Mouse (Mus musculus) intestine, embryonic 15.5 days (tissue): Measurements from ENCODE around the gene Pmpca. TPM values are rescaled to one million over a fixed set of nuclear protein-coding genes. Genes with fewer than 3 reads are reported as not detected.
A peak's percentile ranks its signal among the peaks of the same experiment; 100 is the strongest.

Source experiments
- ATAC-seq: fragments of 200-750 bp; cut with Nextera tagmentation; 2 replicates; pipeline ENCODE4 v1.8.0; 2017; ENCODE audit warnings: moderate TSS enrichment, moderate library complexity
- H3K27ac ChIP-seq: fragments of 300-500 bp; sonication (generic); 2 replicates; pipeline ENCODE4 v1.5.1; 2015; ENCODE audit warnings: mild to moderate bottlenecking, inconsistent platforms
- H3K27me3 ChIP-seq: fragments of 300-500 bp; sonication (generic); replicated peaks from 2 replicates; pipeline ENCODE4 v1.6.1; 2015; ENCODE audit warnings: inconsistent platforms
- H3K36me3 ChIP-seq: fragments of 300-500 bp; sonication (generic); 2 replicates; pipeline ENCODE4 v1.6.1; 2015; ENCODE audit warnings: inconsistent platforms
- H3K4me1 ChIP-seq: fragments of 300-500 bp; sonication (generic); replicated peaks from 2 replicates; pipeline ENCODE4 v1.6.1; 2015; ENCODE audit warnings: inconsistent platforms
- H3K4me2 ChIP-seq: fragments of 300-500 bp; sonication (generic); replicated peaks from 2 replicates; pipeline ENCODE4 v1.6.1; 2015; ENCODE audit warnings: mild to moderate bottlenecking, inconsistent platforms
- H3K4me3 ChIP-seq: fragments of 300-500 bp; sonication (generic); replicated peaks from 2 replicates; pipeline ENCODE4 v1.5.1; 2015; ENCODE audit warnings: inconsistent platforms
- H3K9ac ChIP-seq: fragments of 300-500 bp; sonication (generic); 2 replicates; pipeline ENCODE4 v1.6.1; 2015; ENCODE audit warnings: inconsistent platforms
- H3K9me3 ChIP-seq: fragments of 300-500 bp; sonication (generic); 2 replicates; pipeline ENCODE4 v1.6.1; 2016; ENCODE audit warnings: inconsistent platforms
- WGBS: fragments of 180-500 bp; shearing (Covaris S2); methylation state at CpG from one replicate; pipeline ENCODE4 v1.1.7; 2015; 5-methylcytosine and 5-hydroxymethylcytosine counted together
- polyA plus RNA-seq: library from polyadenylated mRNA; unstranded; fragments of >200 nt; fragmentation: Nextera tagmentation; extraction: Ambion mirVana; gene quantifications from 2 replicates; pipeline ENCODE4 v1.2.1, GENCODE M21; 2015

Pmpca gene
- 101 and 105 TPM in 2 replicates for polyA plus RNA-seq

GRCm38 (mm10) chr2:26389154-26389690 lies at the start of gene Pmpca, which contains the start of gene Entr1:
TSS of gene Pmpca (plus strand) at chr2:26389339.
TSS of gene Entr1 (minus strand) at chr2:26389316.
- peaks cover 14% of the 10 kb centered on the region for H3K4me1 ChIP-seq
- H3K36me3 ChIP-seq, result peaks cover 63% of the 10 kb centered on the region
- no peaks in the 10 kb centered on the region for H3K27me3 ChIP-seq
- H3K4me2 ChIP-seq, result peak within 1 kb of the TSS; percentile 95
- peak within 1 kb of the TSS; percentile 97 for H3K9ac ChIP-seq
- ATAC-seq, result peak; percentile 95
- no peaks in the 10 kb centered on the region for H3K9me3 ChIP-seq
- WGBS, result under 1% methylated on average over 56 of the region's 60 CpGs
- H3K27ac ChIP-seq, result peak within 1 kb of the TSS; percentile 81
- peak within 1 kb of the TSS; percentile 97 for H3K4me3 ChIP-seq

- 72% methylated on average over 2 of the region's 2 CpGs for WGBS
- no peaks in the 10 kb centered on the region for H3K27me3 ChIP-seq
- ATAC-seq, result peak; percentile 3; the same call in 1 of the 2 replicates
- H3K4me1 ChIP-seq, result peaks cover 23% of the 10 kb centered on the region
- H3K9ac ChIP-seq, result no peak overlapping the region
- H3K9me3 ChIP-seq, result no peaks in the 10 kb centered on the region
- H3K4me2 ChIP-seq, result 0 out of 2 replicates have a peak overlapping the region, but pooled peaks have one; percentile 1
- H3K36me3 ChIP-seq, result peaks cover 18% of the 10 kb centered on the region
- peak overlapping the region; percentile 74 for H3K27ac ChIP-seq
- no peak overlapping the region for H3K4me3 ChIP-seq
These were observed 47.6 kb upstream of the Pmpca start for GRCm38 (mm10) chr2:26341510-26341981.

GRCm38 (mm10) chr2:26342044-26342443 lies 47.1 kb upstream of the Pmpca start:
- 33% methylated on average over 10 of the region's 10 CpGs for WGBS
- H3K27me3 ChIP-seq, result no peaks in the 10 kb centered on the region
- H3K36me3 ChIP-seq, result peaks cover 22% of the 10 kb centered on the region
- H3K27ac ChIP-seq, result peak overlapping the region; percentile 74
- H3K4me2 ChIP-seq, result peak overlapping the region; percentile 31; the same call in 1 of the 2 replicates
- H3K9ac ChIP-seq, result no peak overlapping the region
- ATAC-seq, result peak; percentile 78
- H3K4me1 ChIP-seq, result peaks cover 23% of the 10 kb centered on the region
- no peaks in the 10 kb centered on the region for H3K9me3 ChIP-seq
- H3K4me3 ChIP-seq, result no peak overlapping the region

- H3K27me3 ChIP-seq, result no peaks in the 10 kb centered on the region
- no peak overlapping the region for H3K9ac ChIP-seq
- no peaks in the 10 kb centered on the region for H3K9me3 ChIP-seq
- peak overlapping the region; percentile 31 for H3K4me2 ChIP-seq
- peak; percentile 19; the same call in 1 of the 2 replicates for ATAC-seq
- H3K4me3 ChIP-seq, result no peak overlapping the region
- peaks cover 23% of the 10 kb centered on the region for H3K4me1 ChIP-seq
- H3K36me3 ChIP-seq, result peaks cover 22% of the 10 kb centered on the region
- H3K27ac ChIP-seq, result peak overlapping the region; percentile 74
- WGBS, result 51% methylated on average over 11 of the region's 11 CpGs
These were observed 46.3 kb upstream of the Pmpca start for GRCm38 (mm10) chr2:26342609-26343490.

GRCm38 (mm10) chr2:26348241-26348640 lies 40.9 kb upstream of the Pmpca start:
- no peak overlapping the region for H3K4me2 ChIP-seq
- peaks cover 11% of the 10 kb centered on the region for H3K36me3 ChIP-seq
- peak overlapping the region; percentile 37 for H3K27ac ChIP-seq
- ATAC-seq, result no peak
- H3K9ac ChIP-seq, result no peak overlapping the region
- WGBS, result 42% methylated on average over 6 of the region's 6 CpGs
- no peaks in the 10 kb centered on the region for H3K9me3 ChIP-seq
- H3K4me1 ChIP-seq, result peaks cover 22% of the 10 kb centered on the region
- H3K4me3 ChIP-seq, result no peak overlapping the region
- no peaks in the 10 kb centered on the region for H3K27me3 ChIP-seq

GRCm38 (mm10) chr2:26351358-26352290 lies 37.5 kb upstream of the Pmpca start, which contains the start of gene Dnlz:
TSS of gene Dnlz (minus strand) at chr2:26352110.
- Histone ChIP-seq H3K4me3 (peak within 1 kb of the TSS; percentile 72), H3K9me3 (no peaks in the 10 kb centered on the region), H3K27me3 (no peaks in the 10 kb centered on the region), H3K36me3 (peaks cover 4% of the 10 kb centered on the region; the same call in 1 of the 2 replicates), H3K4me1 (peaks cover 21% of the 10 kb centered on the region), H3K9ac (peak within 1 kb of the TSS; percentile 89), H3K27ac (peak within 1 kb of the TSS; percentile 89), H3K4me2 (peak within 1 kb of the TSS; percentile 98)
- 3% methylated on average over 62 of the region's 62 CpGs for WGBS
- peak; percentile 90 for ATAC-seq

- H3K9ac ChIP-seq, result peak overlapping the region; percentile 85
- H3K4me3 ChIP-seq, result peak overlapping the region; percentile 72
- peak; percentile 65 for ATAC-seq
- peaks cover 21% of the 10 kb centered on the region for H3K4me1 ChIP-seq
- H3K9me3 ChIP-seq, result no peaks in the 10 kb centered on the region
- no peaks in the 10 kb centered on the region for H3K27me3 ChIP-seq
- no peaks in the 10 kb centered on the region for H3K36me3 ChIP-seq
- peak overlapping the region; percentile 98 for H3K4me2 ChIP-seq
- 2% methylated on average over 36 of the region's 36 CpGs for WGBS
- no peak overlapping the region; the same call in 1 of the 2 replicates for H3K27ac ChIP-seq
These were observed 36.7 kb upstream of the Pmpca start for GRCm38 (mm10) chr2:26352291-26352910.

- Histone ChIP-seq H3K4me3 (0 out of 2 replicates have a peak overlapping the region, but pooled peaks have one; percentile 72), H3K4me1 (peaks cover 19% of the 10 kb centered on the region), H3K9me3 (no peaks in the 10 kb centered on the region), H3K4me2 (peak overlapping the region; percentile 98), H3K9ac (peak overlapping the region; percentile 85; the same call in 1 of the 2 replicates), H3K27ac (no peak overlapping the region), H3K27me3 (no peaks in the 10 kb centered on the region), H3K36me3 (no peaks in the 10 kb centered on the region)
- ATAC-seq, result no peak
- 90% methylated on average over 11 of the region's 11 CpGs for WGBS
These were observed 35.8 kb upstream of the Pmpca start for GRCm38 (mm10) chr2:26353066-26353980.

GRCm38 (mm10) chr2:26354401-26354800 lies 34.7 kb upstream of the Pmpca start:
- Histone ChIP-seq H3K4me1 (peaks cover 14% of the 10 kb centered on the region), H3K27ac (no peak overlapping the region), H3K27me3 (no peaks in the 10 kb centered on the region), H3K4me2 (no peak overlapping the region), H3K9ac (no peak overlapping the region), H3K9me3 (no peaks in the 10 kb centered on the region), H3K4me3 (no peak overlapping the region), H3K36me3 (no peaks in the 10 kb centered on the region)
- no peak for ATAC-seq
- WGBS, result 91% methylated on average over 4 of the region's 4 CpGs

- no peak for ATAC-seq
These were observed 32.9 kb upstream of the Pmpca start for GRCm38 (mm10) chr2:26356231-26356630.

More at GRCm38 (mm10) chr2:26356231-26356630, 32.9 kb upstream of the Pmpca start:
- WGBS, result 87% methylated on average over 4 of the region's 4 CpGs
- Histone ChIP-seq H3K9me3 (no peaks in the 10 kb centered on the region), H3K4me1 (peaks cover 7% of the 10 kb centered on the region), H3K27me3 (no peaks in the 10 kb centered on the region), H3K27ac (no peak overlapping the region), H3K4me2 (no peak overlapping the region), H3K9ac (no peak overlapping the region), H3K36me3 (no peaks in the 10 kb centered on the region), H3K4me3 (no peak overlapping the region)
